Comparison of ENCODE assay signal across 11 mouse cellular contexts in genomic region chr8:84952612-84953255, GRCm38 (mm10). TPM values are rescaled to one million over a fixed set of nuclear protein-coding genes. Genes with fewer than 3 reads are reported as not detected.
DNase-seq lines count a peak whose midpoint lies in the region; ATAC-seq and TF ChIP-seq lines count a peak whose summit lies in the region.
"Had no signal": no experiment of that assay in that cellular context is flagged by ENCODE, and none has a peak within 500 bp of the region (broad histone marks: within the 10 kb centered on the region; RNA-seq: fewer than 3 reads in every experiment).

No protein-coding gene starts in this region.

- H3K27me3 ChIP-seq in heart, embryonic 12.5 days (replicated peaks): peaks cover 51% of the 10 kb centered on the region
- peaks cover 3% of the 10 kb centered on the region; the same call in 1 of the 2 replicates for H3K27me3 ChIP-seq in liver, adult 2 months (ENCODE audit: control insufficient read depth, insufficient read depth, low read length)
- no peaks in the 10 kb centered on the region for H3K27me3 ChIP-seq in stomach, embryonic 14.5 days (ENCODE audit: control insufficient read depth, insufficient read depth, low read length)
- peaks cover 17% of the 10 kb centered on the region; the same call in 1 of the 2 replicates for H3K27me3 ChIP-seq in forebrain, postnatal 0 days (ENCODE audit: insufficient read depth, low read length)

- H3K4me2 ChIP-seq in heart, embryonic 12.5 days: peak overlapping the region; percentile 39
- no peak overlapping the region; the same call in 1 of the 2 replicates for H3K4me2 ChIP-seq in stomach, embryonic 14.5 days (replicated peaks; ENCODE audit: low read depth, low read length)
- H3K4me2 ChIP-seq in forebrain, postnatal 0 days (ENCODE audit: low read depth): no peak overlapping the region

- peak; percentile 72 to 86 for DNase-seq in adrenal gland, adult (ENCODE audit: inconsistent age in 2 of 2, low spot score in 1 of 2)
- no peak for DNase-seq in adrenal gland, postnatal 4 days (ENCODE audit: low spot score in 2 of 2)
- peak; percentile 79 for DNase-seq in NIH3T3 (ENCODE audit: low read depth)
- peak; percentile 60 for DNase-seq in liver, adult 2 months (ENCODE audit: extremely low read depth, low read depth, low spot score)
- DNase-seq in forebrain, postnatal 0 days: no peak
- DNase-seq in ovary, adult 18-20 months (ENCODE audit: low spot score): no peak

- H3K27ac ChIP-seq in heart, embryonic 12.5 days (ENCODE audit: poor library complexity, severe bottlenecking): no peak overlapping the region
- no peak overlapping the region for H3K27ac ChIP-seq in liver, adult 2 months (replicated peaks; ENCODE audit: insufficient read depth, low read depth, low read length)
- no peak overlapping the region for H3K27ac ChIP-seq in stomach, embryonic 14.5 days (ENCODE audit: low read length)
- H3K27ac ChIP-seq in forebrain, postnatal 0 days (ENCODE audit: low read depth, low read length): no peak overlapping the region

- no peak for ATAC-seq in heart, embryonic 12.5 days (ENCODE audit: insufficient number of reproducible peaks, low FRiP score)
- ATAC-seq in stomach, embryonic 14.5 days (ENCODE audit: insufficient number of reproducible peaks, insufficient read depth, low FRiP score, low read depth): peak; percentile 46; the same call in 1 of the 2 replicates
- no peak for ATAC-seq in forebrain, postnatal 0 days

- H3K9me3 ChIP-seq in heart, embryonic 12.5 days (replicated peaks): no peaks in the 10 kb centered on the region
- H3K9me3 ChIP-seq in stomach, embryonic 14.5 days (ENCODE audit: control insufficient read depth, low read depth, low read length): no peaks in the 10 kb centered on the region
- no peaks in the 10 kb centered on the region for H3K9me3 ChIP-seq in forebrain, postnatal 0 days (ENCODE audit: low read length)

- TF ChIP-seq CTCF in liver, adult 2 months (IDR thresholded peaks at IDR 0.05; ENCODE audit: low read depth, low read length): no peak
- no peak for TF ChIP-seq CTCF in forebrain, postnatal 0 days (IDR thresholded peaks at IDR 0.05; ENCODE audit: low read depth)

- no peak overlapping the region for H3K9ac ChIP-seq in heart, embryonic 12.5 days
- H3K9ac ChIP-seq in liver, adult 2 months (ENCODE audit: low read depth, low read length): no peak overlapping the region
- no peak overlapping the region for H3K9ac ChIP-seq in stomach, embryonic 14.5 days (replicated peaks; ENCODE audit: low read depth, low read length)
- no peak overlapping the region for H3K9ac ChIP-seq in forebrain, postnatal 0 days

- no peaks in the 10 kb centered on the region for H3K79me2 ChIP-seq in liver, adult 2 months (ENCODE audit: control insufficient read depth, insufficient read depth, low read length)

- TF ChIP-seq POLR2A in liver, adult 2 months (IDR thresholded peaks at IDR 0.05; ENCODE audit: extremely low read depth, insufficient read depth, low read length): no peak

- H3K36me3 ChIP-seq in heart, embryonic 12.5 days: peaks cover 21% of the 10 kb centered on the region
- H3K36me3 ChIP-seq in liver, adult 2 months (ENCODE audit: control insufficient read depth, insufficient read depth, low read length): no peaks in the 10 kb centered on the region
- peaks cover 3% of the 10 kb centered on the region; the same call in 1 of the 2 replicates for H3K36me3 ChIP-seq in stomach, embryonic 14.5 days (ENCODE audit: control insufficient read depth, insufficient read depth, low read length)
- peaks cover 11% of the 10 kb centered on the region; the same call in 1 of the 2 replicates for H3K36me3 ChIP-seq in forebrain, postnatal 0 days (ENCODE audit: insufficient read depth)

- WGBS in heart, embryonic 12.5 days: 8% methylated on average over 18 of the region's 18 CpGs
- 7% methylated on average over 18 of the region's 18 CpGs for WGBS in liver, adult 2 months
- WGBS in stomach, embryonic 14.5 days: 8% methylated on average over 18 of the region's 18 CpGs
- 8% methylated on average over 18 of the region's 18 CpGs for WGBS in forebrain, postnatal 0 days

- peaks cover 7% of the 10 kb centered on the region; the same call in 1 of the 2 replicates for H3K4me1 ChIP-seq in heart, embryonic 12.5 days (replicated peaks)
- H3K4me1 ChIP-seq in liver, adult 2 months (ENCODE audit: control insufficient read depth, insufficient read depth, low read length): peaks cover 2% of the 10 kb centered on the region; the same call in 1 of the 2 replicates
- no peaks in the 10 kb centered on the region for H3K4me1 ChIP-seq in stomach, embryonic 14.5 days (ENCODE audit: control insufficient read depth, insufficient read depth, low read length)
- no peaks in the 10 kb centered on the region for H3K4me1 ChIP-seq in forebrain, postnatal 0 days (ENCODE audit: insufficient read depth)

- H3K4me3 ChIP-seq in heart, embryonic 12.5 days: peak overlapping the region; percentile 10; the same call in 1 of the 2 replicates
- H3K4me3 ChIP-seq in liver, adult 2 months (ENCODE audit: insufficient read depth, low read depth, low read length): no peak overlapping the region
- no peak overlapping the region for H3K4me3 ChIP-seq in stomach, embryonic 14.5 days (ENCODE audit: low read depth, low read length)
- H3K4me3 ChIP-seq in forebrain, postnatal 0 days (ENCODE audit: low read depth, low read length): no peak overlapping the region
- H3K4me3 ChIP-seq: erythroblast, embryonic 14.5 days had no signal

RNA-seq across cellular contexts. Expression of gene Rtbdn, which starts 5.9 kb away (rescaled TPM):
- total RNA-seq in adrenal gland, postnatal 4 days (2021): under 1 TPM; 0.23 to 0.31 TPM
- 0.20 and 0.31 TPM in 2 replicates for polyA plus RNA-seq in heart, embryonic 12.5 days (2016; fragmentation: Nextera tagmentation; extraction: Ambion mirVana)
- not detected in 2 replicates for total RNA-seq in liver, adult 2 months (2014; rRNA removed)
- polyA plus RNA-seq in liver, adult 2 months (2012; rRNA removed): not detected in 2 replicates
- polyA plus RNA-seq in stomach, embryonic 14.5 days (2014; fragmentation: Nextera tagmentation; extraction: Ambion mirVana): 0.20 TPM in 1 of 2 replicates, not detected in the other
- total RNA-seq in forebrain, postnatal 0 days (2014; rRNA removed): 4.8 and 10.4 TPM in 2 replicates
- 1.7 and 3.5 TPM in 2 replicates for polyA plus RNA-seq in forebrain, postnatal 0 days (2015; fragmentation: Nextera tagmentation; extraction: Ambion mirVana)
- total RNA-seq: neutrophil, adult 5-6 weeks had no signal
- polyA plus RNA-seq: erythroblast, embryonic 14.5 days had no signal

RNA-seq across cellular contexts. Expression of gene Mast1, which starts 15.6 kb away (rescaled TPM):
- 1 to 10 TPM; 8.3 to 8.5 TPM for total RNA-seq in adrenal gland, postnatal 4 days (2021)
- polyA plus RNA-seq in heart, embryonic 12.5 days (2016; fragmentation: Nextera tagmentation; extraction: Ambion mirVana): 0.13 and 0.24 TPM in 2 replicates
- total RNA-seq in liver, adult 2 months (2014; rRNA removed): 0.09 and 0.13 TPM in 2 replicates
- polyA plus RNA-seq in liver, adult 2 months (2012; rRNA removed): 0.25 and 0.43 TPM in 2 replicates
- polyA plus RNA-seq in stomach, embryonic 14.5 days (2014; fragmentation: Nextera tagmentation; extraction: Ambion mirVana): 2.2 and 3.2 TPM in 2 replicates
- total RNA-seq in forebrain, postnatal 0 days (2014; rRNA removed): 39.7 and 57.7 TPM in 2 replicates
- 44.2 and 63.8 TPM in 2 replicates for polyA plus RNA-seq in forebrain, postnatal 0 days (2015; fragmentation: Nextera tagmentation; extraction: Ambion mirVana)
- polyA plus RNA-seq: C2C12 had no signal

RNA-seq across cellular contexts. Expression of gene Gm49661, which starts 16.5 kb away (rescaled TPM):
- total RNA-seq in adrenal gland, postnatal 4 days (2021): not detected
- not detected in 2 replicates for polyA plus RNA-seq in heart, embryonic 12.5 days (2016; fragmentation: Nextera tagmentation; extraction: Ambion mirVana)
- not detected in 2 replicates for total RNA-seq in liver, adult 2 months (2014; rRNA removed)
- 1.0 TPM in 1 of 2 replicates, not detected in the other for polyA plus RNA-seq in liver, adult 2 months (2012; rRNA removed)
- not detected in 2 replicates for polyA plus RNA-seq in stomach, embryonic 14.5 days (2014; fragmentation: Nextera tagmentation; extraction: Ambion mirVana)
- total RNA-seq in forebrain, postnatal 0 days (2014; rRNA removed): not detected in 2 replicates
- polyA plus RNA-seq in forebrain, postnatal 0 days (2015; fragmentation: Nextera tagmentation; extraction: Ambion mirVana): not detected in 2 replicates
- total RNA-seq: neutrophil, adult 5-6 weeks had no signal
- polyA plus RNA-seq: C2C12; erythroblast, embryonic 14.5 days had no signal

RNA-seq across cellular contexts. Expression of gene Prdx2, which starts 16.7 kb away (rescaled TPM):
- 100 to 1,000 TPM; 617 to 655 TPM for total RNA-seq in adrenal gland, postnatal 4 days (2021)
- 638 and 672 TPM in 2 replicates for polyA plus RNA-seq in heart, embryonic 12.5 days (2016; fragmentation: Nextera tagmentation; extraction: Ambion mirVana)
- total RNA-seq in liver, adult 2 months (2014; rRNA removed): 135 and 157 TPM in 2 replicates
- 110 and 142 TPM in 2 replicates for polyA plus RNA-seq in liver, adult 2 months (2012; rRNA removed)
- polyA plus RNA-seq in stomach, embryonic 14.5 days (2014; fragmentation: Nextera tagmentation; extraction: Ambion mirVana): 799 and 888 TPM in 2 replicates
- total RNA-seq in forebrain, postnatal 0 days (2014; rRNA removed): 814 and 983 TPM in 2 replicates
- 974 and 1,110 TPM in 2 replicates for polyA plus RNA-seq in forebrain, postnatal 0 days (2015; fragmentation: Nextera tagmentation; extraction: Ambion mirVana)

RNA-seq across cellular contexts. Expression of gene Rnaseh2a, which starts 16.8 kb away (rescaled TPM):
- total RNA-seq in adrenal gland, postnatal 4 days (2021): 100 to 1,000 TPM; 122 to 138 TPM
- 77.1 and 79.0 TPM in 2 replicates for polyA plus RNA-seq in heart, embryonic 12.5 days (2016; fragmentation: Nextera tagmentation; extraction: Ambion mirVana)
- total RNA-seq in liver, adult 2 months (2014; rRNA removed): 17.1 and 24.5 TPM in 2 replicates
- polyA plus RNA-seq in liver, adult 2 months (2012; rRNA removed): 25.6 and 28.3 TPM in 2 replicates
- polyA plus RNA-seq in stomach, embryonic 14.5 days (2014; fragmentation: Nextera tagmentation; extraction: Ambion mirVana): 114 and 125 TPM in 2 replicates
- total RNA-seq in forebrain, postnatal 0 days (2014; rRNA removed): 39.8 and 42.7 TPM in 2 replicates
- 52.2 and 56.3 TPM in 2 replicates for polyA plus RNA-seq in forebrain, postnatal 0 days (2015; fragmentation: Nextera tagmentation; extraction: Ambion mirVana)

Comparison
In these comparisons a context has a peak if more than half of its experiments do, and no peak if none do; other contexts are left out.
1. DNase-seq: peak in adrenal gland, adult (2 of 2), NIH3T3 (single experiment) and liver, adult 2 months (single experiment); none in adrenal gland, postnatal 4 days (0 of 2), forebrain, postnatal 0 days (single experiment) and ovary, adult 18-20 months (single experiment).
2. RNA of gene Mast1, which starts 15.6 kb away (polyA plus RNA-seq): 44.2 to 63.8 TPM in forebrain, postnatal 0 days; 2.2 to 3.2 TPM in stomach, embryonic 14.5 days, 0.25 to 0.43 TPM in liver, adult 2 months and 0.13 to 0.24 TPM in heart, embryonic 12.5 days; every median in the first group is over 10 times any median in the second.